8 mouse cellular contexts compared by ENCODE assay signal in the genomic region with DNA sequence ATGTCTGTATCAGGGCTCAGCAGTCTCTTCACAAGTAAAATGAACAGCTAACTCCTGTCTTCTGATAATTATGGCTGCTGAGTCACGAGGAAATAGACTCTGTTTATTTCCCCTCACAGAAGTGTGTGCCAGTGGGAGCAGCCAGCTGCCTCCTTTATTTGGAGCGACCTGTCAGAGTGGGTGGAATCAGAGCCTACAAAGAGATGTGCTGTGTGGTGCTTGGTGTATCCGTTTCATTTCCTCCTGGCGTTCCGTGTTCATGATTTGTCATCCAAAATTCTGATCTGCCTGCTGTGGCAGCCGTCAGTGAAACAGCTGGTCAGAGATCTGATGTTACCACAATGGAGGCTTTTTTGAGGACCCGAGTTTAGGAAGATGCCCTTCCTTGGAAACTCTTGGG. TPM values are rescaled to one million over a fixed set of nuclear protein-coding genes. Genes with fewer than 3 reads are reported as not detected.
A peak's percentile ranks its signal among the peaks of the same experiment; 100 is the strongest.
DNase-seq lines count a peak whose midpoint lies in the region; ATAC-seq and TF ChIP-seq lines count a peak whose summit lies in the region.

No protein-coding gene starts in this region.

- 44% methylated on average over 7 of the region's 7 CpGs for WGBS in intestine, embryonic 14.5 days
- WGBS in intestine, postnatal 0 days = 43% methylated on average over 7 of the region's 7 CpGs
- WGBS in hindbrain, postnatal 0 days = 25% methylated on average over 7 of the region's 7 CpGs
- WGBS in cerebellum, adult 2 months = 11% methylated on average over 7 of the region's 7 CpGs

- no peaks in the 10 kb centered on the region for H3K27me3 ChIP-seq in intestine, embryonic 14.5 days (replicated peaks; ENCODE audit: control insufficient read depth, insufficient read depth, low read length)
- H3K27me3 ChIP-seq in intestine, postnatal 0 days (replicated peaks; ENCODE audit: control insufficient read depth, insufficient read depth, low read length) = no peaks in the 10 kb centered on the region
- H3K27me3 ChIP-seq in hindbrain, postnatal 0 days (ENCODE audit: insufficient read depth, low read length) = no peaks in the 10 kb centered on the region
- no peaks in the 10 kb centered on the region for H3K27me3 ChIP-seq in cerebellum, adult 2 months (ENCODE audit: control insufficient read depth, insufficient read depth, low read length)

- no peak overlapping the region for H3K27ac ChIP-seq in intestine, embryonic 14.5 days (ENCODE audit: low read depth)
- no peak overlapping the region for H3K27ac ChIP-seq in intestine, postnatal 0 days (ENCODE audit: low read depth, low read length)
- peak overlapping the region; percentile 58 for H3K27ac ChIP-seq in hindbrain, postnatal 0 days
- H3K27ac ChIP-seq in cerebellum, adult 2 months (ENCODE audit: insufficient read depth, low read length) = no peak overlapping the region

- no peak overlapping the region for H3K4me3 ChIP-seq in intestine, embryonic 14.5 days (ENCODE audit: low read depth, low read length)
- no peak overlapping the region for H3K4me3 ChIP-seq in intestine, postnatal 0 days (ENCODE audit: low read depth, low read length)
- H3K4me3 ChIP-seq in hindbrain, postnatal 0 days (ENCODE audit: low read length) = no peak overlapping the region
- H3K4me3 ChIP-seq in cerebellum, adult 2 months (replicated peaks; ENCODE audit: insufficient read depth, low read depth, low read length) = no peak overlapping the region

- TF ChIP-seq POLR2A in cerebellum, adult 2 months (IDR thresholded peaks at IDR 0.05; ENCODE audit: borderline replicate concordance, insufficient read depth, low read length) = no peak

- H3K4me2 ChIP-seq in intestine, embryonic 14.5 days (ENCODE audit: low read length) = no peak overlapping the region
- no peak overlapping the region for H3K4me2 ChIP-seq in intestine, postnatal 0 days (replicated peaks; ENCODE audit: low read depth)
- H3K4me2 ChIP-seq in hindbrain, postnatal 0 days (ENCODE audit: low read depth, low read length) = no peak overlapping the region

- no peak for DNase-seq in intestine, embryonic 14.5 days (ENCODE audit: low spot score)
- peak; percentile 46 for DNase-seq in hindbrain, postnatal 0 days (ENCODE audit: low spot score)
- peak; percentile 76 for DNase-seq in lung, postnatal 10 days
- no peak for DNase-seq in ovary, postnatal 14 days (ENCODE audit: low spot score)
- no peak for DNase-seq in cerebellum, adult 2 months

- no peak for TF ChIP-seq CTCF in intestine, postnatal 0 days (IDR thresholded peaks at IDR 0.05; ENCODE audit: low read depth)
- TF ChIP-seq CTCF in hindbrain, postnatal 0 days (IDR thresholded peaks at IDR 0.05; ENCODE audit: low read depth) = no peak
- no peak for TF ChIP-seq CTCF in cerebellum, adult 2 months (IDR thresholded peaks at IDR 0.05; ENCODE audit: borderline replicate concordance, insufficient read depth, low read depth, low read length)

- 0 out of 2 replicates have a peak, but pooled peaks have one; percentile 53 for ATAC-seq in intestine, embryonic 14.5 days (replicated peaks; ENCODE audit: low FRiP score, low TSS enrichment, low read depth)
- no peak for ATAC-seq in intestine, postnatal 0 days
- peak; percentile 95 for ATAC-seq in frontal cortex, adult (ENCODE audit: low TSS enrichment)
- peak; percentile 86 for ATAC-seq in hindbrain, postnatal 0 days
- no peak for ATAC-seq in monocyte, adult 5-6 weeks (replicated peaks; ENCODE audit: insufficient number of reproducible peaks, low FRiP score, low TSS enrichment, poor library complexity, severe bottlenecking)

- no peak overlapping the region for H3K9ac ChIP-seq in intestine, embryonic 14.5 days (ENCODE audit: low read length)
- H3K9ac ChIP-seq in intestine, postnatal 0 days (ENCODE audit: low read depth, low read length) = no peak overlapping the region
- no peak overlapping the region for H3K9ac ChIP-seq in hindbrain, postnatal 0 days (replicated peaks; ENCODE audit: low read length)

- H3K4me1 ChIP-seq in intestine, embryonic 14.5 days (replicated peaks; ENCODE audit: control insufficient read depth, insufficient read depth, low read length) = peaks cover 9% of the 10 kb centered on the region
- H3K4me1 ChIP-seq in intestine, postnatal 0 days (replicated peaks; ENCODE audit: control insufficient read depth, insufficient read depth, low read length) = no peaks in the 10 kb centered on the region
- H3K4me1 ChIP-seq in hindbrain, postnatal 0 days (ENCODE audit: insufficient read depth, low read length) = peaks cover 4% of the 10 kb centered on the region
- H3K4me1 ChIP-seq in cerebellum, adult 2 months (ENCODE audit: control insufficient read depth, insufficient read depth, low read length) = peaks cover 5% of the 10 kb centered on the region; the same call in 1 of the 2 replicates

- 0 out of 2 replicates have a peak, but pooled peaks cover 4% of the 10 kb centered on the region for H3K36me3 ChIP-seq in intestine, embryonic 14.5 days (ENCODE audit: control insufficient read depth, insufficient read depth, low read length)
- H3K36me3 ChIP-seq in intestine, postnatal 0 days (ENCODE audit: control insufficient read depth, insufficient read depth) = peaks cover 21% of the 10 kb centered on the region; the same call in 1 of the 2 replicates
- H3K36me3 ChIP-seq in hindbrain, postnatal 0 days (ENCODE audit: insufficient read depth, low read length) = no peaks in the 10 kb centered on the region

- H3K9me3 ChIP-seq in intestine, embryonic 14.5 days (ENCODE audit: control insufficient read depth, low read length) = no peaks in the 10 kb centered on the region
- no peaks in the 10 kb centered on the region for H3K9me3 ChIP-seq in intestine, postnatal 0 days (ENCODE audit: control insufficient read depth)
- no peaks in the 10 kb centered on the region for H3K9me3 ChIP-seq in hindbrain, postnatal 0 days (ENCODE audit: low read length)

RNA-seq across cellular contexts. Expression of a gene that starts 47.3 kb away (rescaled TPM):
- 25.9 and 26.1 TPM in 2 replicates for polyA plus RNA-seq in intestine, embryonic 14.5 days (2014; fragmentation: Nextera tagmentation; extraction: Ambion mirVana)
- 4.9 and 5.3 TPM in 2 replicates for polyA plus RNA-seq in intestine, postnatal 0 days (2015; fragmentation: Nextera tagmentation; extraction: Ambion mirVana)
- 82.7 and 99.0 TPM in 2 replicates for total RNA-seq in hindbrain, postnatal 0 days (2014; rRNA removed)
- 27.2 and 31.7 TPM in 2 replicates for polyA plus RNA-seq in hindbrain, postnatal 0 days (2015; fragmentation: Nextera tagmentation; extraction: Ambion mirVana)
- 0.38 to 4.8 TPM (median 1.9 TPM) in 3 replicates for total RNA-seq in monocyte, adult 5-6 weeks (2017)
- 43.3 and 44.4 TPM in 2 replicates for polyA plus RNA-seq in cerebellum, adult 2 months (2012; rRNA removed)

Comparison
In these comparisons a context has a peak if more than half of its experiments do, and no peak if none do; other contexts are left out.
1. ATAC-seq: peak in intestine, embryonic 14.5 days (single experiment), frontal cortex, adult (single experiment) and hindbrain, postnatal 0 days (single experiment); none in intestine, postnatal 0 days (single experiment) and monocyte, adult 5-6 weeks (single experiment).
2. DNase-seq: peak in hindbrain, postnatal 0 days (single experiment) and lung, postnatal 10 days (single experiment); none in intestine, embryonic 14.5 days (single experiment), ovary, postnatal 14 days (single experiment) and cerebellum, adult 2 months (0 of 2).